Comparison of ENCODE assay signal across 7 mouse cellular contexts in the genomic region with DNA sequence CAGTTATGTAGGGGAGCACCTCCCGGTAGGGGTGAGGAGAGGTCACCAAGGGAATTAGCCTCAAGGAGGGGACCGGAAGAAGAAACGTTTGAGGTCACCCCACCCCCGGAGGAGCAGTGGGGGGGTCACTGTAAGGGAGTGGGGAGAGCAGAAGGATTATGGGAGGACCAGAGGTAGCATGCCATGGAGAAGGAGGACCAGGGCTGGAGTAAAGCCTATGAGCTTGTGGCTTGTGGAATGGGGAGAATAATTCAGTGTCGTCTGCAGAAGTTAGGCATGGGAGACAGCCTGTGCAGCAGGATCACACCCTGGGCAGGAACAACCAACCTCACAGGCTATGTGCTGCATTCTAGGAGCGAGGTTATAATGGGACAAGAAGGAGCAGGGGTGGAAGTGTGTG. TPM values are rescaled to one million over a fixed set of nuclear protein-coding genes. Genes with fewer than 3 reads are reported as not detected.
DNase-seq lines count a peak whose midpoint lies in the region; ATAC-seq and TF ChIP-seq lines count a peak whose summit lies in the region.

No protein-coding gene starts in this region.

- peak overlapping the region; percentile 71 for H3K9ac ChIP-seq in lung, embryonic 16.5 days (ENCODE audit: low read length)
- peak overlapping the region; percentile 73 for H3K9ac ChIP-seq in limb, embryonic 13.5 days
- peak overlapping the region; percentile 29; the same call in 1 of the 2 replicates for H3K9ac ChIP-seq in stomach, embryonic 14.5 days (replicated peaks; ENCODE audit: low read depth, low read length)

- TF ChIP-seq CTCF in embryonic fibroblast, embryonic 13.5 days (IDR thresholded peaks at IDR 0.05; ENCODE audit: borderline replicate concordance, insufficient read depth, low read length), result no peak

- H3K4me3 ChIP-seq in lung, embryonic 16.5 days (ENCODE audit: low read length), result peak overlapping the region; percentile 59
- peak overlapping the region; percentile 37 for H3K4me3 ChIP-seq in embryonic fibroblast, embryonic 13.5 days (ENCODE audit: insufficient read depth, low read length)
- H3K4me3 ChIP-seq in limb, embryonic 13.5 days, result peak overlapping the region; percentile 61
- H3K4me3 ChIP-seq in stomach, embryonic 14.5 days (ENCODE audit: low read depth, low read length), result peak overlapping the region; percentile 52

- H3K27ac ChIP-seq in lung, embryonic 16.5 days (ENCODE audit: low read length), result no peak overlapping the region
- no peak overlapping the region for H3K27ac ChIP-seq in embryonic fibroblast, embryonic 13.5 days (ENCODE audit: insufficient read depth, low read length)
- H3K27ac ChIP-seq in limb, embryonic 13.5 days, result no peak overlapping the region
- H3K27ac ChIP-seq in stomach, embryonic 14.5 days (ENCODE audit: low read length), result no peak overlapping the region

- peak overlapping the region; percentile 82 for H3K4me2 ChIP-seq in lung, embryonic 16.5 days (ENCODE audit: low read depth, low read length)
- H3K4me2 ChIP-seq in limb, embryonic 13.5 days (replicated peaks), result peak overlapping the region; percentile 96
- peak overlapping the region; percentile 95 for H3K4me2 ChIP-seq in stomach, embryonic 14.5 days (replicated peaks; ENCODE audit: low read depth, low read length)

- 14% methylated on average over 6 of the region's 6 CpGs for WGBS in lung, embryonic 16.5 days
- WGBS in limb, embryonic 13.5 days, result 11% methylated on average over 6 of the region's 6 CpGs
- 10% methylated on average over 6 of the region's 6 CpGs for WGBS in stomach, embryonic 14.5 days

- peaks cover 25% of the 10 kb centered on the region for H3K4me1 ChIP-seq in lung, embryonic 16.5 days (replicated peaks; ENCODE audit: control insufficient read depth, insufficient read depth, low read length)
- 0 out of 2 replicates have a peak, but pooled peaks cover 2% of the 10 kb centered on the region for H3K4me1 ChIP-seq in embryonic fibroblast, embryonic 13.5 days (ENCODE audit: control insufficient read depth, insufficient read depth, low read length)
- H3K4me1 ChIP-seq in limb, embryonic 13.5 days, result peaks cover 27% of the 10 kb centered on the region
- H3K4me1 ChIP-seq in stomach, embryonic 14.5 days (ENCODE audit: control insufficient read depth, insufficient read depth, low read length), result peaks cover 14% of the 10 kb centered on the region; the same call in 1 of the 2 replicates

- no peaks in the 10 kb centered on the region for H3K27me3 ChIP-seq in lung, embryonic 16.5 days (ENCODE audit: control insufficient read depth, insufficient read depth, low read depth, low read length)
- no peaks in the 10 kb centered on the region for H3K27me3 ChIP-seq in limb, embryonic 13.5 days
- no peaks in the 10 kb centered on the region for H3K27me3 ChIP-seq in stomach, embryonic 14.5 days (ENCODE audit: control insufficient read depth, insufficient read depth, low read length)

- no peak for DNase-seq in lung, adult 18-20 months
- no peak for DNase-seq in gastrocnemius, postnatal 10 days
- DNase-seq in cerebellum, adult 11 months, result no peak

- H3K9me3 ChIP-seq in lung, embryonic 16.5 days (ENCODE audit: control insufficient read depth, low read length), result no peaks in the 10 kb centered on the region
- H3K9me3 ChIP-seq in limb, embryonic 13.5 days, result no peaks in the 10 kb centered on the region
- no peaks in the 10 kb centered on the region for H3K9me3 ChIP-seq in stomach, embryonic 14.5 days (ENCODE audit: control insufficient read depth, low read depth, low read length)

- TF ChIP-seq POLR2A in embryonic fibroblast, embryonic 13.5 days (IDR thresholded peaks at IDR 0.05; ENCODE audit: low read depth, low read length), result no peak

- H3K36me3 ChIP-seq in lung, embryonic 16.5 days (ENCODE audit: control insufficient read depth, insufficient read depth, low read length), result no peaks in the 10 kb centered on the region
- no peaks in the 10 kb centered on the region for H3K36me3 ChIP-seq in limb, embryonic 13.5 days
- H3K36me3 ChIP-seq in stomach, embryonic 14.5 days (ENCODE audit: control insufficient read depth, insufficient read depth, low read length), result no peaks in the 10 kb centered on the region

- no peak for ATAC-seq in lung, embryonic 16.5 days (ENCODE audit: low read depth)
- ATAC-seq in limb, embryonic 13.5 days (ENCODE audit: low FRiP score, low read depth), result no peak
- ATAC-seq in stomach, embryonic 14.5 days (ENCODE audit: insufficient number of reproducible peaks, insufficient read depth, low FRiP score, low read depth), result peak; percentile 28; the same call in 1 of the 2 replicates

RNA-seq across cellular contexts. Expression of a gene that starts 0.7 kb away (rescaled TPM):
- polyA plus RNA-seq in lung, embryonic 16.5 days (2015; fragmentation: Nextera tagmentation; extraction: Ambion mirVana), result 6.9 and 8.7 TPM in 2 replicates
- 6.8 and 9.3 TPM in 2 replicates for polyA plus RNA-seq in embryonic fibroblast, embryonic 13.5 days (2011; ENCODE audit: insufficient read length, low read depth, missing spikeins)
- polyA plus RNA-seq in limb, embryonic 13.5 days (2015; fragmentation: Nextera tagmentation; extraction: Ambion mirVana), result 3.7 and 4.1 TPM in 2 replicates
- 2.2 and 2.3 TPM in 2 replicates for polyA plus RNA-seq in stomach, embryonic 14.5 days (2014; fragmentation: Nextera tagmentation; extraction: Ambion mirVana)
- total RNA-seq in gastrocnemius, postnatal 10 days (2021), result 1 to 10 TPM; 6.5 to 6.8 TPM

RNA-seq across cellular contexts. Expression of a gene that starts 13.6 kb away (rescaled TPM):
- polyA plus RNA-seq in lung, embryonic 16.5 days (2015; fragmentation: Nextera tagmentation; extraction: Ambion mirVana), result 14.5 and 15.7 TPM in 2 replicates
- polyA plus RNA-seq in embryonic fibroblast, embryonic 13.5 days (2011; ENCODE audit: insufficient read length, low read depth, missing spikeins), result 8.5 and 9.7 TPM in 2 replicates
- polyA plus RNA-seq in limb, embryonic 13.5 days (2015; fragmentation: Nextera tagmentation; extraction: Ambion mirVana), result 10.6 and 10.8 TPM in 2 replicates
- polyA plus RNA-seq in stomach, embryonic 14.5 days (2014; fragmentation: Nextera tagmentation; extraction: Ambion mirVana), result 4.6 and 5.4 TPM in 2 replicates
- 1 to 10 TPM in 1 of 2 experiments, under 1 TPM in 1; 0.99 to 1.2 TPM for total RNA-seq in gastrocnemius, postnatal 10 days (2021)

RNA-seq across cellular contexts. Expression of a gene that starts 29.1 kb away (rescaled TPM):
- 1,638 and 1,729 TPM in 2 replicates for polyA plus RNA-seq in lung, embryonic 16.5 days (2015; fragmentation: Nextera tagmentation; extraction: Ambion mirVana)
- polyA plus RNA-seq in embryonic fibroblast, embryonic 13.5 days (2011; ENCODE audit: insufficient read length, low read depth, missing spikeins), result 142 and 293 TPM in 2 replicates
- polyA plus RNA-seq in limb, embryonic 13.5 days (2015; fragmentation: Nextera tagmentation; extraction: Ambion mirVana), result 1,889 and 1,921 TPM in 2 replicates
- 1,523 and 1,653 TPM in 2 replicates for polyA plus RNA-seq in stomach, embryonic 14.5 days (2014; fragmentation: Nextera tagmentation; extraction: Ambion mirVana)
- total RNA-seq in gastrocnemius, postnatal 10 days (2021), result 10 to 100 TPM; 71.2 to 74.5 TPM

RNA-seq across cellular contexts. Expression of a gene that starts 38.0 kb away (rescaled TPM):
- 110 and 111 TPM in 2 replicates for polyA plus RNA-seq in lung, embryonic 16.5 days (2015; fragmentation: Nextera tagmentation; extraction: Ambion mirVana)
- polyA plus RNA-seq in embryonic fibroblast, embryonic 13.5 days (2011; ENCODE audit: insufficient read length, low read depth, missing spikeins), result 85.5 and 88.3 TPM in 2 replicates
- 131 and 132 TPM in 2 replicates for polyA plus RNA-seq in limb, embryonic 13.5 days (2015; fragmentation: Nextera tagmentation; extraction: Ambion mirVana)
- polyA plus RNA-seq in stomach, embryonic 14.5 days (2014; fragmentation: Nextera tagmentation; extraction: Ambion mirVana), result 111 and 119 TPM in 2 replicates
- 100 to 1,000 TPM; 113 to 129 TPM for total RNA-seq in gastrocnemius, postnatal 10 days (2021)

RNA-seq across cellular contexts. Expression of a gene that starts 54.7 kb away (rescaled TPM):
- 9.7 and 10.4 TPM in 2 replicates for polyA plus RNA-seq in lung, embryonic 16.5 days (2015; fragmentation: Nextera tagmentation; extraction: Ambion mirVana)
- 98.0 and 103 TPM in 2 replicates for polyA plus RNA-seq in embryonic fibroblast, embryonic 13.5 days (2011; ENCODE audit: insufficient read length, low read depth, missing spikeins)
- 15.2 and 16.3 TPM in 2 replicates for polyA plus RNA-seq in limb, embryonic 13.5 days (2015; fragmentation: Nextera tagmentation; extraction: Ambion mirVana)
- polyA plus RNA-seq in stomach, embryonic 14.5 days (2014; fragmentation: Nextera tagmentation; extraction: Ambion mirVana), result 17.4 and 21.6 TPM in 2 replicates
- 10 to 100 TPM; 22.3 to 28.7 TPM for total RNA-seq in gastrocnemius, postnatal 10 days (2021)
